Mouse (Mus musculus): ENCODE measurements around the gene Psmb7. TPM values are rescaled to one million over a fixed set of nuclear protein-coding genes. Genes with fewer than 3 reads are reported as not detected.

The Psmb7 gene
- total RNA-seq, 4 experiments from 2014 or later, result 311 to 333 (median 328) TPM

DNA sequence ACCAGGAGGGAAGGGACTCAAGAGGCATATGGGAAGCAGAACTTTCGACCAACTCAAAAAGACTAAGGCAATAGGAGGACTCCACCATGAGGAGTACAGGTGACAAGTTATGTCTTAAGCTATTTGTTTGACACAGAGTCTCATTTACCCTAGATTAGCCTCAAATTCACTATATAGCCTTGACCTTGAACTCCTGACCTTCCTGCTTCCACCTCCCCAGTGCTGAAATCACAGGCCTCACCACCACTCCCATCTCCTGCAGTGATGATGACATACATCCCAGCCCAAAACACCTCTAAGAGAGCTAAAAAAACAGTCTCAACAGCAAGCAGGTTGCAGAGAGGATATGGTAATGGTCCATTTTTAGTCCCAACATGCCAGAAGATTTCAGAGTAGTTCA lies 2.1 kb downstream of the Psmb7 start:
- no peak for DNase-seq (ENCODE audit: low spot score in 2 of 2)

- DNase-seq (ENCODE audit: low spot score in 2 of 2), result no peak
These were observed 6.1 kb downstream of the Psmb7 start for GRCm38 (mm10) chr2:38637716-38638267.

DNA sequence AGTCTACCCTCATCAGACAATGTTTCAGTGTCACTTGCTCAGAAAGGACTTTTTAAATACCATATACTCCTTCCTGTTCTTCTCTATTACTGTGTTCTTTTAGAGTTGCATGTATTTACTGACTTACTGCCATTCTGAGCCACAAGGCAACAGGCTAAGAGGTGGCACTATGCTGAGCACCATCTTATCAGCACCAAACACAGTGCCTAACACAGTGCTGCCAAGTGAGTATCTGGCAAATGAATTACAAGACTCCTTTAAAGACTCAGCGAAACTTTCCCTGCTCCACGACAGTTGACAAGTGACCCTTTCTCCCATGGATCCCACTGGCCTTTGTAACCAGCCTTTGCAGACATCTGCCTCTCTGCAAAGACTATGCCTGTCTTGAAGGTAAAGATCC lies 13.3 kb downstream of the Psmb7 start:
- DNase-seq (ENCODE audit: low spot score in 2 of 2), result no peak

- no peak for DNase-seq (ENCODE audit: low spot score in 2 of 2)
These were observed 14.4 kb downstream of the Psmb7 start for GRCm38 (mm10) chr2:38629451-38629850.

- DNase-seq (ENCODE audit: low spot score in 2 of 2), result no peak
These were observed 15.1 kb downstream of the Psmb7 start for GRCm38 (mm10) chr2:38628801-38629200.

GRCm38 (mm10) chr2:38623821-38624590 lies 19.9 kb downstream of the Psmb7 start:
- no peak for DNase-seq (ENCODE audit: low spot score in 2 of 2)

DNA sequence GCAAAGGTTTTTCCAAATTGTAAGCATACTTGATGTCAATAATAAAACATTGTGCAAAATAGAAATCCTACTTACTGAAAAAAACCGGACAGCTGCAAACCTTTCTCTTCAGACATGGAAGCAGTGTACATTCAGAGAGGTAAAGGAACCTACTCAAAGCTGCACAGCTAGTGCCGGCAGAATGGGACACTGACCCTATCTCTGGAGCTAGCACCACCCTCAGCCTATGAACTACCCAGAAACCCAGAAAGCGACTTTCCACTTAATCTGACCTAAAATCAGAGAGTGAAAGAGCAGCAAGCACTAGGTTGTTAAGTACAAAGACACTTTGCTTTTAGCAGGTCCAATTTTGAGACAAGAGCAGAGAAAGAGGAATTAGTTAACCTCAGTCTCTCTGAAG lies 20.5 kb downstream of the Psmb7 start:
- no peak for DNase-seq (ENCODE audit: low spot score in 2 of 2)

GRCm38 (mm10) chr2:38621610-38622021 lies 22.3 kb downstream of the Psmb7 start:
- DNase-seq (ENCODE audit: low spot score in 2 of 2), result no peak

DNA sequence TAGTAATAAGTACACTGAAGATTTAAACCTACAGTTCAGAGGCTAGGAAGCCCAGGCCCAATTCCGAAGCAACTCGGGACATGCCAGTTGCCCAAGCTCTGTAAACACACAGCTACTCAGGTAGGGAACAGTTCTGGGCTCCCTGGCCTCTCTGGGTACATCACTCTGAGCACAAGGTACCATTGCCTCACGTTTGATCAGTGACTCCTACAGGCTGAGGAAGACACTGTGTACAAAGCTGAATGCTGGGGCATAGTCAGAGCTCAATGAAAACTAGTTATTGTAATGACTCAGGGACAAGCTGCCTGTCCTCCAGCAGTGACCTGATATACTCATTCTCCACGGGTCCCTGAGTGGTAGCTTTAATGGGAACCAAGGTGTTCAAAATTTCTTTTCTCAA lies 22.8 kb downstream of the Psmb7 start:
- DNase-seq (ENCODE audit: low spot score in 2 of 2), result no peak

DNA sequence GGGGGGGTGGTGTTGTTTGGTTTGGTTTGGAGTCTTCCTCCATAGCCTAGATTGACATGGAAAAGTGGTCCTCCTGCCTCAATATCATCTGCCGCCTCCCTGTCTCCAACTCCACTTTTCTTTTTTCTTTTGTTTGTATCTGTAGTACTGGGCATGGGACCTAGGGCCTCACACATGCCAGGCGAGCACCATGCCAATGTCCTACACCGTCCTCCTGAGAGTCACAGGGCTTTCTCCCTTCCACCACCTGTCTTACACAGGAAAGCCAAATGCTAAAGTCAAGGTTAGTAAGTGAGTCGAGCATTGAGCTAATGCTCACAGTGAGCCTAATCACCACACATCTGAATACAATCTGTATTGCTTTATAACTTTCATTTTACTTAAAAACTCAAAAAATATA lies 24.1 kb downstream of the Psmb7 start:
- no peak for DNase-seq (ENCODE audit: low spot score in 2 of 2)

GRCm38 (mm10) chr2:38616956-38617872 lies 26.7 kb downstream of the Psmb7 start:
- no peak for DNase-seq (ENCODE audit: low spot score in 2 of 2)

GRCm38 (mm10) chr2:38616072-38616471 lies 27.8 kb downstream of the Psmb7 start:
- DNase-seq (ENCODE audit: low spot score in 2 of 2), result no peak

DNA sequence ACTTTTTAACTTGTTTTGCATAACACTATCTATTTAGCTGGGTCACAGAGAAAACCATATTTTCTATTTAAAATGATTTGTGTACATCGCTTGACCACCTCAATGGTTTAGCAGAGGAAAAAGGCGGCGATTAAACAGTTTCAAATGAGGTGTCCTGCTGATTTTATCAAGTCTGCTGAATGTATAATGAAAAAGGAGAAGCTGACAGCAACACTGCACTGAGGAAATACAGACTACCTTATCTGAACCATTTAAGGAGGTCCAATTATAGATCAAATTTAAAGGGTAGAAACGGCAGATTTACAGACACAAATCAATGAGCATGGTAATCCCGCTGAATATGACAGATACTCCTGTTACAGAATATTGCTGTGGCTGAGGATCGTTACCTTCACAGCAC lies 29.4 kb downstream of the Psmb7 start:
- no peak for DNase-seq (ENCODE audit: low spot score in 2 of 2)

GRCm38 (mm10) chr2:38613576-38613975 lies 30.3 kb downstream of the Psmb7 start:
- no peak for DNase-seq (ENCODE audit: low spot score in 2 of 2)

DNA sequence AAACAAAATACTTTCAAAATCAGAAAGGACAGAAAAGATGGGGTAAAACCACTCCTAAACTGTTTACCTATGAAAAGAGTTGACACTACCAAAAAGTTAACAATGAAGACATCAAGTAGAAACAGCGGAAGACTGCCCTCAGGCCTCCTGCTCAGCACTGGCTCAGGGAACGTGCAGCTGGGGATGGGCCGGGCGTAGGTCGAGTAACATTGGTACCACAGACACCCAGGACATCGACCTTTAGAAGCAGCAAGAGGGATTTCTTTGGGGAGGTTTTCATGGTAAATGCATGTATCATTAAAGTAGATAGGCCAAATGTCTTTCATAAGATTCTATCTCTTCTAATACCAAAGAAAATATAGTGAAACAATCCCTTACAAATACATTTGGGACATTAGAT lies 31.3 kb downstream of the Psmb7 start:
- DNase-seq (ENCODE audit: low spot score in 2 of 2), result no peak

- DNase-seq (ENCODE audit: low spot score in 2 of 2), result no peak
These were observed 33.7 kb downstream of the Psmb7 start for GRCm38 (mm10) chr2:38610161-38610560.

GRCm38 (mm10) chr2:38609310-38609709 lies 34.6 kb downstream of the Psmb7 start:
- no peak for DNase-seq (ENCODE audit: low spot score in 2 of 2)

DNA sequence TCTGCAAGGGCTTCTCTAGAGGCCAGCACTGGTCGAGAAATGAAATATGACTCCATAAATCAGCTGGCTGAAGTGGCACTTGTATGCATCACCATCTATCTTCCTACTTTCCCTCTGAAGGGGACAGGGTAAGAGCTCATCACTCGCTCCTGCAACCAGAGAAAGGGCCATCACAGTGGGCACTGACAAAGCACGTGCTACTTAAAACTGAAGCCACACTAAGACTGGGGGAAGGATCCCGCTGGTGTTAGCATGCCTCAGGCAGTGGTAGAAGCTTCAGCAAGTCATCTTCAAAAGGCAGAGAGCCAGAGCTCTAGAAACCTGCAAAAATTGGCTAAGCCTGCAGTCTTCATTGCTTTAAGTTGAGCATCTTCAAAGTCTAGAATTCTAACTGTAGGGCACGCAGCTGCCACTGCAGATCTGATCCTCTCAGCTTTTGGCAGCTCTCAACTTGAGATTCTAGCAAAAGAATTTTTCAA lies 35.0 kb downstream of the Psmb7 start:
- no peak for DNase-seq (ENCODE audit: low spot score in 2 of 2)

GRCm38 (mm10) chr2:38607716-38608115 lies 36.2 kb downstream of the Psmb7 start:
- DNase-seq (ENCODE audit: low spot score in 2 of 2), result no peak

DNA sequence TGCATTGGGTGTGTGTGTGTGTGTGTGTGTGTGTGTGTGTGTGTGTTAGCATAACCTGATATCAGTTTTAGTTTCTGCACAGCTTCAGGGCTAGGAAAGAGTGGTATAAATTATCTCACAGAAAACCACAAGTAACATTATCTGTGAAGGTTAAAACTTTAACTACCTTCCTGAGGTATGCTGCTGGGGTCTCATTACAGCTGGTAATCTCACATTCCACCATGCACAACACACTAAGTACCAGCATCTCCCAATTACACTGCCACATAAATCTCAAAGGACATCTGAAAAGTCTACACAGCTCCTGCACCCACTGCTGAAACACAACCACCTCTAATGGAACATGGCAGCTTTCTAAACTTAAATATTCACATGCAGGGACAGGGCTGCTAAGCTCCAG lies 43.0 kb downstream of the Psmb7 start:
- DNase-seq (ENCODE audit: low spot score in 2 of 2), result no peak

DNA sequence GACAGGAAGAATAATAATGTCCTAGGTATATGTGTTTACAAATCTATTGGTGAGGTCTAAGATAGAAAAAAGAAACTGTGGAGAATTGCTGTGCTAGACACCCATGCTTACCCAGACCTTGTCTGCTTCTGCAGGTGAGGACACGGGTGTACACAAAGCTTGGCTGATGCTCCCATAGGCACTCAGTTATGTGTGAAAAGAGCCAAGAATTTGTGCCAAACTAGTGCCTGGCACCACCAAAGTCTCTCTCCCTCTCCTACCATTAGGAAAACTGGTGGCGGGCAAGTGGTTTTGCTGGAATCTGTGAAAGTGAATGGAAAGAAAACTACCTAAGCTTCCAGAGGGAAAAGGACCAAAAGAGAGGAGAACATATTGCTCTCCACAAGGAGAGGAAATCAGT lies 45.5 kb downstream of the Psmb7 start:
- no peak for DNase-seq (ENCODE audit: low spot score in 2 of 2)

DNA sequence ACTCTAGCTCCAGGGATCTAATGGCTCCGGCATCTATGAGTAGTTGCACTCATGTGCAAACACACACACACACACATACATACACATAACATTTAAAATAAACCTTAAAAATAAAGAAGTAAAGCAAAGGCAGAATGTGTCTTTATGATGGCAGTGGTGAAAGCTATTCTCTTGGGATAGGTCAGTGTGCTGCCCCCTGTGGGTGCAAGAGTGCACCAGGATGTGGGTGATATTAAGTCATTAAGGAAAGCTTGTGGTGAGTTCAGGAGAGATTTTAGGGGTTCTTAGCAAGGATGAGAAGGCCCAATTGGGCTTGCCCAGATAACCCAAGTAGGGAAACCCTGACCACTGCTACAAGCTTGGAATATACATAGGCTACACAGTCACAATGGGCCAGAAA lies 46.0 kb downstream of the Psmb7 start:
- no peak for DNase-seq (ENCODE audit: low spot score in 2 of 2)
